Mouse (Mus musculus): ENCODE data around the gene Kremen1.

Gene Kremen1

DNA sequence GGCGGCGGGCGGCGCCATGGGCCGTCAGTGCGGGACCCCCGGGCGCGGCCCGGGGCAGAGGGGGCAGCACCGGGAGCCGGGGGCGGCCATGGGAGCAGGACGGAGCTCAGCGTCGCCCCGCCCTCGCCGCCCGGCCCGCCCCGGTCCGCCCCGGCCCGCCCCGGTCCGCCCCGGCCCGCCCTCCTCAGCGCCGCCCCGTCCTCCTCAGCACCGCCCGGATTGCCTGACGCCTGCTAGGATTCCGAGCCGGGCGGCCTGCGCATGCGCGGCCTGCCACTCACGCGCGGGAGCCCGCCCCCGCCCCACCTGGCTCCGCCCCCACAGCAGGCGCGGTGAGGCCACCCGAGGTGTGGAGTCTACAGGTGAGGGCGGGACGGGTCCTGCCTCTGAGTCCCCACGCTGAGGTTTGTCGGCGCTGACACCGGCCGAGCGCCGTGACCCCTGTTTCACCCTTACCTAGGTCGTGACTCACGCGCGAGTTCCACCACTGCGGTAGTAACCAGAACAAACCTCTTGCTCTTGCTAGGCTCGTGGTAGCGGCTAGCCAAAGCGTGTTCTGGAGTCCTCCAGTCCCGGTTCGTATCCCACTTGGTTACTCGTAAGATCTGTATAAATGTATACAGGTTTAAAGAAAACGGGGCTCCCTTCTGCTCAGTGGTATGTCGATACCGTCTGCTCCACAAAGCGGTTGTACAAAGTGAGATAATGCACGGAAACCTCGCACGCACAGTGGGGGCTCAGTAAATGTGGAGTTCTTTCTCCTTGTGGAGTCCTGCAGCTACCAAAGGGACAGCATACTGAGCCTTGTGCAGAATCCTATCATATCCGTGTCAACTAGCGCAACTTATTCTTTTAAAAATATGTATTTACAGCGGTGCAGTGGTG is at the start of gene Kremen1:
TSS of gene Kremen1 (minus strand) at position 51 of the 885 bp plus-strand sequence.
- peak; percentile 94 for DNase-seq

- DNase-seq, result no peak
Measured at GRCm38 (mm10) chr11:5307024-5307905, 45.9 kb upstream of the Kremen1 start.

- no peak for DNase-seq
Measured at GRCm38 (mm10) chr11:5306017-5306416, 44.7 kb upstream of the Kremen1 start.

DNA sequence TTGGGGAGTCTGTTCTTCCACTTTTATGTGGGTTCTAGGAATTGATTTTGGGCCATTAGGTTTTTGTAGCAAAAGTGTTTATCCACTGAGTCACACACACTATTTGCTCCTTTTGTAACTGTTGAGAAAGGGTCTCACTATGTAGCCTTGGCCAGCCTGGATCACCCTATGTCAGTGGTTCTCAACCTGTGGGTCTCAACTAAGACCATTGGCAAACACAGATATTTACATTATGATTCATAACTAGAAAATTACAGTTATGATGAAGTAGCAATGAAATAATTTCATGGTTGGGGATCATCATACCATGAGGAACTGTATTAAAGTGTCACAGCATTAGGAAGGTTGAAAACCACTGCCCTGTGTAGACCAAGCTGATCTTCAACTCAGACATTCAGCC is 43.2 kb upstream of the Kremen1 start:
- DNase-seq, result no peak

DNA sequence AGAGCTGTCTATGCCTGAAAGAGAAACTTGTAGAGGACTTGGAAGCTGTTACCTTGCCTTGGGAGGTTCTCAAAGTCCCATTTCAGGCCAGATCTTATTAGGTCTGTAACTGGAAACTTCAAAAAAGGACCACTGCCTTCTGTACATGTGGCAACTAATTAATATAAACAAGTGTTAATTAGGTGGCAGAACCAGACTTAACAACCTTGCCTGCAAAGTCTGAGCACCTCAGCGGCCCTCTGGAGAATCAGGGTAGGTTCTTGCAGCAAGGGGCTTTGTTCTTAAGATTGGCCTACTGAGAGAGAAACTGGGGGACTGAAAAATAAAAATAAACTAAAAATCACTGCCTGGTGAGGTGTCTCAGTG is 36.6 kb upstream of the Kremen1 start:
- no peak for DNase-seq

DNA sequence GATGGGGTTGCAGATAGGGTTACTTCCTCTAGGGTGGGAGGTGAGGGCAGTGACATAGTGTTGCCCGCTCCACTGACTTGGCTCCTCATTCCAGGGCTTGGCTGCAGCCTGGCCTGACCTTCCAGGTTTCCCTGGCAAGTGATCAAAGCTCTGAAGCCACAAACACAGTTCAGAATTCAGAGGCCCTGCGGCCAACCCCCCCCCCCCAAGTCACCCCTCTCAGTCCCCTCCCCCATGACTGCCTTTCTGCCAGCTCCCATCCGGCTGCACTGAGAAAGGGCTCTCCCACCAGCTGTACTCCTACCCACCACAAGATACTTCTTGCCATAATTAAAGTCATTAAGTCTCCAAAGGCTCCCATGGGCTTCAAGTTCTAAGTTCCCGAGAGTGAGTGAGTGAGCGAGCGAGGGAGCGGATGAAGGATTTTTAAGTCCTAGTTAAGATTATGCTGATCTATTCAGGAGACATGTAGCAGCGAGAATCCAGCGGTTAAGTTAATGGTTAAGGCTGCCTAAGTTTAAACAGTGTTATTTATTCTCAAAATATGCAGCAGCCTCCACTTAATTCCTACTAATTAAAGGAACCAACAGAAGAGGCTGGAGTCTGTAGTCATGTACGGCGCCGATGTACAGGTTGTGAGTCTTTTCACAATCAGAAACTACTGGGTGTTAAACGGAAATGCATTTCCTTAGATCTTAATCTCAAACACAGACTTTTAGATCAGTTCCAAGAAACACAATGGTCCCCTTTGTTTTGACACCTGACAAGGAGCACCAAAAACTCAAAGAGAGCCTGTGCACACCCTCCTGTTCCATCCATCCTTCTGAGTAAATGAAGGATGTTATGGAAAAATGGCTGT is 36.0 kb upstream of the Kremen1 start:
- peak; percentile 46 for DNase-seq

GRCm38 (mm10) chr11:5296576-5297115 is 35.3 kb upstream of the Kremen1 start:
- no peak for DNase-seq

DNA sequence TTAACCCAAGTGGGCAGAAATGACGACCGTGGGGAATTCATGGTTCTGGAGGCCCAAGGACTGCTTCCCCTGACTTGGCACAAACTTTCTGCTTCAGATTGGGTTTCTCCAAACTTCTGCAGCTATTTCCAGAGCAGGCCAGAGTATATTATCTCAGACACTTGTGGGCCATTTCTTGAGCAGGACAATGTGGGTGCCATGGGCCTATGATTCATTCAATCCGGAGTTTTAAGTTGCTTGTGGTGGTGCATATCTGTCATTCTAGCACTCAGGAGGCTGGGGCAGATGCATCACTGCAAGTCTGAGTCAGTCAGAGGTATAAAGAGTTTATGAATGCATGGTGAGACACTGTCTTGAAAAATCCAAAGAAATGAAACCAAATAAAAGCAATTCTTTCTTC is 33.4 kb upstream of the Kremen1 start:
- no peak for DNase-seq

DNA sequence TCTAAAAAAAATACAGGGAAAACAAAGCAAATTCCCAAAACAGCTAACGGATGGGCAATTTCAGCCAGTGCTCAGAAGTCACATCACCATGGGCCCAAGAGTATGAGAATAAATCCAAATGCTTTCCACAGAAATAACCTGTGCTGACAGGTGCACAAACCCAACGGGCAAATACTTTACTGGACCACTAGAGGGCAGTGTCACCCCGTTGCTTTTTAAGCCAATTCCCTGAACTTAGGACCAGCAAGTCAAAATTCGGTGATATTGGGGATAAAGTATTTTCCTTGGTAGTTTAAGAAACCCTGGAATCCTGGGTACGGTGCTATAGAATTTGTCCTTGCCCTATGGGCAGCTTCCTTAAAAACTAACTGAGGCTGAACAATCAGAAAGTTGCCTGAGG is 29.3 kb upstream of the Kremen1 start:
- DNase-seq, result peak; percentile 74

DNA sequence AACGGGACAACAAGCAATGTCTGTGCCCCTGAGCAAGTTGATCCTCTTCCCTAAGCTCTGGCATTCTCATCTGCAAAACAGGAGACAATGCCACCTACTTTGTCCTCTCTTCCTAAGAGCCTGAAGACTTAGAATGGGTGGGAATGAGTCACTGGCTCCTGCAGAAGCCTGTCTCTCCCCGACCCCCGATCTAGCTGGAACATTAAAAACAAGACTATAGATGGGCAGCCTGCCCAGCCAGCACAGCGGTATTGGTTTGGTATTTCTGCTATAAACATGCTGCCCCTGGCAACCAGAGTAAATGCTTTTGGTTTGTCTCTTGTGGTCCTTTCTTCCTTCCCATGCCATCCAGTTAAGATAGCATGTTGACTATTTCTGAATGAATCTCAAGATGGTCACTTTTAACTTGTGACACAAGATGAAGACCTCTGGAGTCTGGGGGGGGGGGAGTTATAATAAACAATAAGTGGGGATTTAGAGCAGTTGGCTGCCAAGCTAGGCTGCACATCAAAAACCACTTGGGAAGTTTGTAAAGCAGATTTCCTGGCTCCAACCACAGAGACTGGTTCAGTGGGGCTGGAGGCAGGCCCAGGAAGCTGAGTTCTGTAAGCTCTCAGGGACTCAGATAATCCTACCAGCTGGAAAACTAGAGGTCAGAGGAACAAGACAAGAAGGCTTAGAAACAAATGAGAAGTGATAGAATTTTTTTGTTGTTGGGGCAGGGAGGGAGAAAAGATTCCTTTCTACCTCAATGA is 28.6 kb upstream of the Kremen1 start:
- peak; percentile 46 for DNase-seq

DNA sequence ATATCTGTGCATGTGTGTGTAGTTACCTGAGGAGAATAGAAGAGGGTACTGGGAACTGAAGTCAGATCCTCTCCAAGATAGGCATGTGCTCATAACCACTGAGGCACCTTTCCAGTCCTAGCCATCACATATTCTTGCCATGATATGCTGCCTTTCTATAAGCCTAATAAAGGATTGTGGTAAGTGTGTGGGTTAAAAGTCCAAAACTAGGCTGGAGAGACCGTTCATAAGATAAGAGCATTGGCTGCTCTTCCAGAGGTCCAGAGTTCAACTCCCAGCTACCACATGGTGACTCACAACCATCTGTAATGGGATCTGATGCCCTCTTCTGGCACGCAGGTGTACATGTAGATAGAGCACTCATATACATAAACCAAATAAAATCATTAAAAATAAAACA is 22.6 kb upstream of the Kremen1 start:
- no peak for DNase-seq

DNA sequence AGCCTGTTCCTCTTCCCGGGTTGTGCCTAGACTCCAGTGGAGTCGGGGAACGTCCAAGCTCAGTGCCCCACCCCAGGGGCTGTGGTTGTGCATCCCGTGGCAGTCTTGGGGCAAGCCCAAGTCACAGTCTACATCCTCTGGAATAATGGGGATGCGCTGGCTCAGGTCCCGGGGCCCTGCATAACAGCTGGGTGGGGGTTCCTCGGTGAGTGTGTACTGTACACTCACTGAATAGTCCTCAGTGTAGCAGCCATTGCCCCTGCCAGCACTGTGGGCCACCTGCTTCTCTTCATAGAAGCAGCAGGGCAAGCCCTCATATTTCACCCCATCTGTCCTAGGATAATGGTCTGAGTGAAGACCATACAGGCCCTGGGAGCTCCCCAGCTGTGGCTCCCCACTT is 19.6 kb upstream of the Kremen1 start:
- no peak for DNase-seq

DNA sequence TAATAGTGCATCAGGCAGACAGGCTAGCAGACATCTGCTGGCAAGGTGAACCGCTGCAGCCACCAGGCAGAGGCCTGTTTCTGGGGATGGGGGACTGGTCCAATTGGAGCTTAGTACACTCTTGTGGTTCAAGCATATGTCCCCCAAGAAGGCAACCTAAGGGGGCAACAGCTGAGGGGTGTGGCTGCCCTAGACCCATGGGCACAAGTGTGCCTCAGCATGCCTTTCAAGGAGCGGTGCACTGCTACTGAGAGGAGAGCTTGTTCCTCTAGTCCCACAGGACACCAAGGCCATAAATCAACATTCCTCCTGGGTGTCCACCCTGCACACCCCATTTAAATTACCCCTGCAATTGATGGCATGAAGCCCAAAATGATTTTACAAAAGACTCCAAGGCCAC is 17.1 kb upstream of the Kremen1 start:
- DNase-seq, result no peak

- peak; percentile 33 for DNase-seq
Measured at GRCm38 (mm10) chr11:5277307-5277971, 16.1 kb upstream of the Kremen1 start.

DNA sequence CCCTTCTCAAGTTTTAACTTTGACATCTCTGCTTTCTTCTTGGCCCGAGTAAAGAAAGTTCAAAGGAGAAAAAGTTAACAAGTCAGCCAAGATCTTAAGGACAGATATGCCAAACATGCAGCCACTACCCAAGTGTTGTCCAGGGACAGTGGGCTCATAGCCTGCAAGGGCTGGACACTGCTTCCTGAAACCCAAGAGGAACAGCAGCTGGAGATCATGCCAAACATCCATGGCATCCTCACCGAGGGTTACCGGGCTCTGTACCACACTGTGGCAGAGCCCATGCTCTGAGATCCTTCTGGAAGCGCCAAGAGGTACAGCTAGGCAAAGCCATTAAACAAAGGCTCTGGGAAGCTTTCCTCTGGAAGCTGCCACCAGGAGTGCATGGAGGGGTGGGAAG is 13.9 kb upstream of the Kremen1 start:
- no peak for DNase-seq

DNA sequence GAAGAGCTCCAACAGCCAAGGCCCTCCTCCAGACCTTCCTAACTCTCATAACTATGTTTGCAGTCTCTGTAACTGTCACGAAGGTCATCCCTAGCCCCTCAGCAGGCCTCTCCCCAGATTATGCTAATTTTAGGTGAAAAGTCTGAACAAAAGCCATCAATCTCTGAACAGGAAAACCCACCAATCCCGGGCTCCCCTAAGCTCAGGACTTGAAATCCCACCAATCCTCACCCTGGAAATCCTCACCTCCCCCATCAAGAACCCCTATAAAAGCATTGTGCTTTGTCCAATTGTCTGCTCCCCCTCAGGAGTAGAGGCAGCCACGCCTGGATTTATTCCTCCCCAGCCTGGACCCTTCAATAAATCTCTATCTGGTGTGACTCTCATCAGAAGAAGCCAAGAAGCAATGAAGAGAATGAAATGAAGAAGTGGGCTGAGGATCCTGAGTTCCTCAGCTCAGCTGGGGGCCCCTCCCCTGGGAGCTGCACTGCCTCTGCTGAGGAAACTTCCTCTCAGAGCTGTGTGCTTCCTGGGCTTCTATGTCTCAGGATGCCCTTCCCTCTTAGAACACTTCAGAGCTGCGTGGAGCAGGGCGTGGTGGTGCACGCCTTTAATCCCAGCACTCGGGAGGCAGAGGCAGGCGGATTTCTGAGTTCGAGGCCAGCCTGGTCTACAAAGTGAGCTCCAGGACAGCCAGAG is 11.3 kb upstream of the Kremen1 start:
- DNase-seq, result no peak

- no peak for DNase-seq
Measured at GRCm38 (mm10) chr11:5272066-5272360, 10.7 kb upstream of the Kremen1 start.

GRCm38 (mm10) chr11:5271274-5272065 is 10.1 kb upstream of the Kremen1 start:
- DNase-seq, result no peak

DNA sequence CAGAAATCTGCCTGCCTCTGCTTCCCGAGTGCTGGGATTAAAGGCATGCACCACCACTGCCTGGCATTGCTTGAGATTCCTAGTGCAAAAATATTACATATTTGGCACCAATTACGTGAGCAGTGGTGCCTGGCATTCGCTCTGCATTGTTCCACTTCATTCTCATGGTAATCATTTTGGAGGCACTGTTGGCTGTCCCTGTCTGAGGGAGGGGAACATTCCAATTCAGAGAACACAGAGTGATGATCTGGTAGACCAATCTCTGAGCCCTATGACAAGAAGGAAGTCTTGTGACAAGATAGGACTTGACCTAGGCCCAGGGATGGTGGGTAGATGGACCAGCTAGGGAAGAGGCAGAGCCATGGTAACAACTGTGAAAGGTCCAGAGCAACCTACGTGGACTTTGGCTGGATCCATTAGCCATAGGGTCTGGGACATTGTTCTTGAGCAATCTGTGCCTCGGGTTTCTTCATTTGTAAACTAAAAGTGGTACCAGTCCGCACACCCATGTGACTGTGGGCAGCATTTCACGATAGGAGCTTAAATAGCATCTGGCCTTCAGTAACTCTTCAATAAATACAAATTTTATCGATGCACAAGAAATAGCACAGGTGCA is 8.6 kb upstream of the Kremen1 start:
- DNase-seq, result no peak

- no peak for DNase-seq
Measured at GRCm38 (mm10) chr11:5265764-5266163, 4.4 kb upstream of the Kremen1 start.
